Mouse (Mus musculus) heart, postnatal 25 days (tissue): ENCODE results near the gene Trex1. TPM values are rescaled to one million over a fixed set of nuclear protein-coding genes. Genes with fewer than 3 reads are reported as not detected.
A peak's percentile ranks its signal among the peaks of the same experiment; 100 is the strongest.

ENCODE experiments used
- DNase-seq: peaks from one replicate; pipeline ENCODE4 v3.0.0; 2022; ENCODE audit warnings: low spot score
- intact Hi-C: fragments of 180-260 bp; cut with DNase I; formaldehyde crosslinking; loops from one replicate; pipeline ENCODE4 v1.15.1; 2025
- total RNA-seq, 2 experiments: library from RNA; stranded (reverse); gene quantifications; 2 replicates each; pipeline ENCODE4 v1.2.3; 2021

Gene Trex1
- total RNA-seq, 2 experiments from 2014 or later = 11.9 to 12.9 TPM

- DNase-seq = no peak
- intact Hi-C loops = no loop called here
Measured at GRCm38 (mm10) chr9:109053366-109053765, 6.2 kb downstream of the Trex1 start.

DNA sequence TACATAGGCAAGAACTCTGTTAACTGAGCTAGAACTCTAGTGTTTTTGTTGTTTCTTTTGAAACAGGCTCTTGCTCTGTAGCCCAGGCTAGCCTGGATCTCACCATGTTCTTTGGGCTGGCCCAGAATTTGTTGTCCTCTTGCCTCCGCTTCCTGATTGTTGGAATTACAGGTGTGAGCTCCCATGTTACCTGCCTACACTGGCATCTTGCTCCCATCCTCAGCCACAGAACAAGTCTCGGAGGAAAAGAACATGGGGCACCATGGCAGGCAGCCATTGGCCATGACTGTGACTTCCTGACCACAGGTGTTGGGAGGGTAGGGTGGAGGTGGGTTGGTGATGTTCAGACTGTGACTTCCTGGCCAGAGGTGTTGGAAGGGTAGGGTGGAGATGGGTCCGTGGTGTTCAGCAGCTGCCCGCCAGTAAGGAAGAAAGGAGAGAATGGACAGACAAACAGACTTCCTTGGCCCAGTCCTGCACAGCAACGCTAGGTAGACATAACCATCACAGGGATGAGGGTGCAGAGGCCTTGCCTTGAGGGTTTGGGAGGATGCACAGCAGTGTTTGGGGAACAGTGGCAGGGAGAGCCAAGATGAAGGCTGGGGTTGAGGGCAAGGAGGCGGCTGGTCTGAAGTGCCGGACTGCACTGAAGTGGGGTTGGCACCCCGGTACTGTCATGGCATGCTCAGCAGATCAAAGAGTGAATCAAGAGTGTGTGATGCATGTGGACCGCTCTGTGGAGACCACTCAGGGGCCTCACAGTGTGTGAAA lies 6.9 kb downstream of the Trex1 start:
- intact Hi-C loops = no loop called here
- no peak for DNase-seq

DNA sequence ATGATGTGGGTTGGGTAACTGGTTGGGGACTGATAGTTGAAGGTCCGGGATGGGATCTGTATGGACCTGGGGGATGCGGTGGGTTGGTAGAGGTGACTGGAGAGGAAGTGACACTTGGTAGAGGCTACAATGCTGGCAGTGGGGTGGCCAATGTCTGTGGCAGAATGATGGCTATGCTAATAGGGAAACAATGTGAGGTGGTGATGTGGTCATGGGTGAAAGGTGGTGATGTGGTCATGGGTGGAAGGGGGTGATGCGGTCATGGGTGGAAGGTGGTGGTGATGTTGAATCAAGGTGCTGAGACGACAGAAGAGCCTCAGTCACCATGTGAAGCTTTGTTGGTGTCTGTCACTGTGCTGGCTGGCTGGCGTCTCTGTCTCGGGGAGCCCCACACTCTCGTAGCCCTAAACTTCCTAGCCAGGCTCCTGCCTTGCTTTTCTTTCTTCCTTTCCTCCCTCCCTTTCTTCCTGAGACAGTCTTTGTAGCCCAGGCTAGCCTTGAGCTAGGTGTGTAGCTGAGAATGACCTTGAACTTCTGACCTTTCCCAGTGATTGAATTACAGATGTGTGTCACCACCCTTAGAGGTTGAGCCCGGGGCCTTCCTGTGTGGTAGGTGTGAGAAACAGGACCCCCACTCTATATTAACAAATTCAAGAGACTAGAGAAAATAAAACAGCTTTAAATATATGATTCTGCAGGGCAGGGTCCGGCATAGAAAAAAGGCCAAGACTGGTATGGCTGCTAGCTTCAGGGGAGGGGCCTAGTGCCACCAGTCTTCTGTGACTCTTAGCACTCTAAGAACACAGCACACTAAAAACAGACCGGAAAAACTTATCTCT lies 7.7 kb downstream of the Trex1 start:
- DNase-seq = no peak
- intact Hi-C loops = no loop called here

- DNase-seq = no peak
- intact Hi-C loops = no loop called here
Measured at GRCm38 (mm10) chr9:109051011-109051501, 8.5 kb downstream of the Trex1 start.

DNA sequence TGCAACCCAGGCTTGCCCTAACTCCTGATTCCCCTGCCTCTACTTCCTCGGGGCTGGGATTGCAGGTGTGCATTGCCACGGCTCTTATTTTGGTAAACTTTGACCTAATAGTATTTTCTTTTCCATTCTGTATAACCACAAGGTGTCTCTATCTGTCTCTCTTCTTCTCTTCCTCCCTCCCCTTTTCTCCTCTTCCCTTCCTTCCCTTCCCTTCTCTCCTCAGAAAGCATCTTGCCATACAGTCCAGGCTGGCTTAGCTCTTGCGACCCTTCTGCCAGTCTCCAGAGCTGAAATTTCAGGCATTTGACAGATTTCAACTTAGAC lies 8.9 kb downstream of the Trex1 start:
- intact Hi-C loops = no loop called here
- no peak for DNase-seq

GRCm38 (mm10) chr9:109049996-109050673 lies 9.4 kb downstream of the Trex1 start:
- intact Hi-C loops = no loop called here
- no peak for DNase-seq

DNA sequence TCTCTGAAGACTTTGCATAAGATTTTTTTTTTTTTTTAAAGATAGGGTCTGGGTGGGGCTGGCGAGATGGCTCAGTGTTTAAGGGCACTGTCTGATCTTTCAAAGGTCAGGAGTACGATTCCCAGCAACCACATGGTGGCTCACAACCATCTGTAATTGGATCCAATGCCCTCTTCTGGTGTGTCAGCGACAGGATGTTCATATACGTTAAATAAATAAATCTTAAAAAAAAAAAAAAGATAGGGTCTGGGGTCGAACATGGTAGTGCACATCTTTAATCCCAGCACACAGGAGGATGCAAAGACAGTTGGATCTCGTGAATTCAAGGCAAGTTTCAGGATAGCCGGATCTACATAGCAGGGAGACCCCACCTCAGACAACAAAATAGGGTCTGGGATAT lies 10.2 kb downstream of the Trex1 start:
- intact Hi-C loops = no loop called here
- DNase-seq = no peak

- no peak for DNase-seq
- intact Hi-C loops = no loop called here
Measured at GRCm38 (mm10) chr9:109046306-109046705, 13.2 kb downstream of the Trex1 start.

DNA sequence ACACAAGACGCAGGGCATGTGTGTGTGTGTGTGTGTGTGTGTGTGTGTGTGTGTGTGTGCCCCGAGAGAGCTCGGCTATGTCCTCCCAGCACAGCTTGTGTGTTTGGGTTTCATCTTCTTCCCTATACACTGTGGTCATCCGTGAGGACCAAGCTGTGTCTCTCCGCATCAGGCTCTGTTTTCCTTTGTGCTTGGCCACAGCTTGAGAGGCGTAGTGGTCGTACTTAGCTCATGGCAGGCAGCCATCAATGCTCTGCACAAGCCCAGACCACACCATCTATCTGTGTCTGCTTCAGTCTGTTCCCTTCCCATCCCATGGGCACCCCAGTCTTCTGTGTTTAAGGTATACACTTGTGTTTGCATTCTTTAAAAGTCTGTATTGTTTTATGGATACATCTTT lies 18.2 kb downstream of the Trex1 start:
- intact Hi-C loops = no loop called here
- no peak for DNase-seq

GRCm38 (mm10) chr9:109040906-109041305 lies 18.6 kb downstream of the Trex1 start:
- intact Hi-C loops = no loop called here

DNA sequence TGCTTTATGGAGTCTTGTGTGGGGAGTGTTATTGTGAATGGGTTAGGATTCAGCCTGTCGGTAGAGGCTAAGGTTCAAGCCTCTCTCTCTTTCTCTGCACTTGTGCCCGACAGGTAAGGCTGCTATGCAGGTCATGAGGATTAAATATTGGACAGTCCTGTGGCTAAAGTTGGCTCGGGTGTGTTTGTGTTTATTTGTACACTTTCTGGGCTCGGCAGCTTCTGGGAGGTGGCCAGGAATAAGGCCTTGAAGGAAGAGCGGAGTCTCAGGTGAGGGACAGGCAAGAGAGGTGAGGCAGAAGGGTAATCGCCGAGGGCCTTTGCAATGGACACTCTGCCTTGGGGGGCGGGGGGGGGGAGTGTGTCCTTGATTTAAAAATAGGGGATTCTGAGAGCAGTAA lies 19.3 kb downstream of the Trex1 start:
- intact Hi-C loops = no loop called here
- DNase-seq = no peak

More at GRCm38 (mm10) chr9:109040906-109041305, 18.6 kb downstream of the Trex1 start:
- no peak for DNase-seq

- intact Hi-C loops = loop anchor here (2.0 kb wide), 1 partner anchor 19 kb away; the partner anchor contains the start of gene Trex1
- no peak for DNase-seq
Measured at GRCm38 (mm10) chr9:109039681-109040080, 19.9 kb downstream of the Trex1 start.

- DNase-seq = peak; percentile 71
- intact Hi-C loops = loop anchor here (2.0 kb wide), 1 partner anchor 20 kb away; the partner anchor contains the start of gene Trex1
Measured at GRCm38 (mm10) chr9:109038901-109039364, 20.6 kb downstream of the Trex1 start.

DNA sequence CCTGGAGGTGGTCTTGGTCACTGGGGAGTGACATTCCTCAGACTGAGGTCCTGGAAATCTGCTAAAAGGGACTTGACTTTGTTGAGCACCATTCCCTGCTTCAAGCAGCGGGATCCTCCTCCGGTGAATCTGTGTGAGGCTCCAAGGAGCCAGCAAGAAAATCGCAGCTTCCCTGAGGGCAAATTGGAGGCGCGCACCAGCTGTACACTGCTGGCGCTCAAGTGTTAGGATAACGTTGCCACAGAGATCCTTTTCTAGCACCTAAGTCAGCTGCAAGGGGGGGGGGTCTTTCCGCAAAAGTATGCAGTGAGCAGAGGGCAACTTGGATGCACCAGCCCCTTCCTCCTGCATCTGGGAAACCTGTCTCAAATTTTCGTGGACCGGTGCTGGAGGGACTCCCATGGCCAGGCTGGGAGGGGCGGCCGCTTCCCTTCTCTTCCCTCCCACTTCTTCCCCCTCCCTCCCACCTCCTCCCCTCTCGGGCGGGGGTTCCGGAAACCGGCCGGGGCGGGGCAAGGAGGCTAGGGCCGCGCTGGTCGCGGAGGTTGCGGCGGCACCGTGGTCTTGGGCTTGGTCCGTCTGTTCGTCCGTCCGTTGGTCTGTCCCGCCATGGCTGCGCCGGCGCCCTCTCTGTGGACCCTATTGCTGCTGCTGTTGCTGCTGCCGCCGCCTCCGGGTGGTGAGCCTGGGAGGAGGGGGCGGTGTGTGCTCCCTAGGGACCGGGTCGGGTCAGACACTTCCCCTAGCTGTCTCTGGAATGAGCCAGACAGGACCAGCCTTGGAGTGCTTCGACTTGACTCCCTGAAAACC lies 21.2 kb downstream of the Trex1 start, which contains the start of gene Shisa5:
Shisa5 (plus strand) TSS at position 480 of the 810 bp plus-strand sequence.
- intact Hi-C loops = loop anchor here (2.0 kb wide), 1 partner anchor 21 kb away; the partner anchor contains the start of gene Trex1
- DNase-seq = peak; percentile 78

DNA sequence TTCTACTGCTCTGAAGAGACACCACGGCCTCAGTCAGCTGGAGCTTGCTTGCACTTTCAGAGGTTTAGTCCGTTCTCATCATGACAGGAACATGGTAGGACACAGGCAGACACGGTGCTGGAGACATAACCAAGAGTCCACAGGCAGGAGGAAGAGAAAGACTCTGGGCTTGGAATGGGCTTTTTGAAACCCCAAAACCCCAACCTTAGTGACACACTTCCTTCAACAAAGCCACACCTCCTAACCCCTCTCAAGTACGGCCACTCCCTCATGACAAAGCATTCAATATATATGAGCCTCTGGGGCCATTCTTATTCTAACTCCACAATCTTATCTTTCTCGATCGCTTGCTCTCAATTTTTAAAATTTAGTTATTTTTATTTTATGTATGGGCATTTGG lies 27.1 kb downstream of the Trex1 start:
- intact Hi-C loops = no loop called here
- no peak for DNase-seq

GRCm38 (mm10) chr9:109031686-109032085 lies 27.8 kb downstream of the Trex1 start:
- intact Hi-C loops = no loop called here
- no peak for DNase-seq

- no peak for DNase-seq
- intact Hi-C loops = no loop called here
Measured at GRCm38 (mm10) chr9:109031001-109031400, 28.5 kb downstream of the Trex1 start.

GRCm38 (mm10) chr9:109030312-109030711 lies 29.2 kb downstream of the Trex1 start:
- intact Hi-C loops = no loop called here

DNA sequence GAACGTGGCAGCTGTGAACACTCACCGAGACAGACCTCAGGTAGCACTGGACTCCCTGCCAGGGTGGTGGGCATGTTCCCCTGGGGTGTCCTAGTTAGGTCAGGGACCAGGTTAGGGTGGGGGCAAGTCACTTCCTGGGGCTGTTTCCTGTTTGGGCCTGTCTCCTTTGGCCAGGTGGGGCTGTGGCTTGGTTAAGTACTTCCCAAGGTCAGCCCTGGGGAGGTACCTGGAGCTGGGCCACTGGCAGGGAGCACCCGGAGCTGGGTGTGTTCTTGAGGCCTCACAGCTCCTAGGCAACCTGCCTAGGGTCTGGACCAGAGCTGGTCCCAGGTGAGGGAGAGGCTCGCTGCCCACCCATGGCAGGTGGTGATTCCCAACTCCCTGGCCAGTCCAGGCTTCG lies 30.6 kb downstream of the Trex1 start:
- DNase-seq = no peak
- intact Hi-C loops = no loop called here

More at GRCm38 (mm10) chr9:109030312-109030711, 29.2 kb downstream of the Trex1 start:
- DNase-seq = no peak
